ENCODE assay signal across 8 mouse cellular contexts in the genomic region with DNA sequence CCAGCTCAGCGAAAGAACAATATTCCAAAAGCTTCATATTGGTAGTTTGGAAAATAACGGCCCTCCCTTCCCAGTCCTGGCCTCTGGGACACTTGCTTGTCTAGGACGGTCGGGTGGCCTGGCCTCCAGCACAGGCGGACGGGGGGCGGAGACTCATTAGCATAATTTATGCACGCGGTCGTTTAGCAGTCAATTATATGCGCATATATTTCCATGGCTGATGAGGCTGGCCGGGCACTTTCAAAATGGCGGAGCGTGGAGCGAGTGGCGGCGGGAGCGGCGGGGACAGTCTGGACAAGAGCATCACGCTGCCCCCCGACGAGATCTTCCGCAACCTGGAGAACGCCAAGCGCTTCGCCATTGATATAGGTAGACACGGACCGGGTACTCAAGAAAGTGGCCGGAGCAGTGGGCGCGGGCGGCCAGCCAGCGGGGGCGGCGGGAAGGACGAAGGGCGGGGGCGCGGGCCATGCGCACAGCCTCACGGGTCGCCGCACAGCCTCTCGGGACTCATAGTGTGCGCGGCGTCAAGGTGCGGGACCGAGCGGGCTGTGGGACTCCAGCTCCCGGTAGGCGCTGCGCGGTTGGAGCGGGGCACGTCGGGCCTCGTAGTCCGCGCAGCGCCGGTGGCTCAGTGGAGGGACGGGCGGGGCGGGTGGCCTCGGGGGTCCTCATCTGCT. TPM values are rescaled to one million over a fixed set of nuclear protein-coding genes. Genes with fewer than 3 reads are reported as not detected.
A peak's percentile ranks its signal among the peaks of the same experiment; 100 is the strongest.
DNase-seq lines count a peak whose midpoint lies in the region; ATAC-seq and TF ChIP-seq lines count a peak whose summit lies in the region.

Gene Pank4 (plus strand): TSS at position 223 of the 680 bp plus-strand sequence.

- TF ChIP-seq CTCF in gastrocnemius, adult 2 months (IDR thresholded peaks at IDR 0.05) = no peak

- H3K27me3 ChIP-seq in hindbrain, embryonic 16.5 days (replicated peaks; ENCODE audit: control insufficient read depth, insufficient read depth, low read length) = peaks cover 6% of the 10 kb centered on the region; the same call in 1 of the 2 replicates

- peaks cover 53% of the 10 kb centered on the region for H3K4me1 ChIP-seq in hindbrain, embryonic 16.5 days (ENCODE audit: control insufficient read depth, insufficient read depth, low read depth, low read length)

- peak within 1 kb of the TSS; percentile 98 for H3K27ac ChIP-seq in gastrocnemius, adult 2 months
- peak within 1 kb of the TSS; percentile 94 for H3K27ac ChIP-seq in hindbrain, embryonic 16.5 days (ENCODE audit: low read depth, low read length)

- WGBS in hindbrain, embryonic 16.5 days = under 1% methylated on average over 66 of the region's 66 CpGs

- DNase-seq in ZHBTc4 (ENCODE audit: low read depth, low spot score) = peak; percentile 92
- DNase-seq in cerebellum, postnatal 4 days (ENCODE audit: low spot score in 2 of 2) = peak; percentile 71 to 87
- DNase-seq in gastrocnemius, adult 2 months = peak; percentile 95
- peak; percentile 90 to 94 for DNase-seq in left cerebral cortex, adult 18-20 months (ENCODE audit: low spot score in 2 of 2)
- peak; percentile 91 to 93 for DNase-seq in lung, postnatal 4 days
- DNase-seq in retina, postnatal 1 day = peak; percentile 97
- peak; percentile 90 for DNase-seq in thymus, postnatal 4 days

- peak; percentile 89 for ATAC-seq in hindbrain, embryonic 16.5 days

- H3K4me2 ChIP-seq in hindbrain, embryonic 16.5 days (ENCODE audit: low read length) = peak within 1 kb of the TSS; percentile 84

- H3K4me3 ChIP-seq in gastrocnemius, adult 2 months = peak within 1 kb of the TSS; percentile 97
- H3K4me3 ChIP-seq in hindbrain, embryonic 16.5 days (ENCODE audit: low read length) = peak within 1 kb of the TSS; percentile 75

- H3K9me3 ChIP-seq in hindbrain, embryonic 16.5 days (ENCODE audit: control insufficient read depth, low read length) = no peaks in the 10 kb centered on the region

- H3K9ac ChIP-seq in hindbrain, embryonic 16.5 days (ENCODE audit: low read depth, low read length) = peak within 1 kb of the TSS; percentile 76

- no peaks in the 10 kb centered on the region for H3K36me3 ChIP-seq in hindbrain, embryonic 16.5 days (ENCODE audit: control insufficient read depth, insufficient read depth, low read length)

- intact Hi-C loops in gastrocnemius, adult 2 months (cut with DNase I) = loop anchor here (5.0 kb wide), 2 partner anchors 87 to 103 kb away; partner anchors contain the start of gene Pex10

RNA-seq across cellular contexts. Expression of gene Pank4, which starts in this region (rescaled TPM):
- 10 to 100 TPM; 33.8 to 43.6 TPM for total RNA-seq in gastrocnemius, adult 2 months (2021)
- 37.8 and 39.5 TPM in 2 replicates for polyA plus RNA-seq in hindbrain, embryonic 16.5 days (2015; fragmentation: Nextera tagmentation; extraction: Ambion mirVana)
- total RNA-seq in left cerebral cortex, adult 18-20 months (2021) = 10 to 100 TPM; 38.3 to 46.8 TPM

Comparison
In these comparisons a context has a peak if more than half of its experiments do, and no peak if none do; other contexts are left out.
1. Peak in every context shown above with its lines: DNase-seq, ATAC-seq, H3K4me3 ChIP-seq and H3K27ac ChIP-seq.